Mouse (Mus musculus) MEL (cell line): Measurements from ENCODE around the gene Rac2.

ENCODE experiments used
- CTCF ChIP-seq, 3 experiments: IDR thresholded peaks in 2 of 3; conservative IDR thresholded peaks in 1 of 3; 2 replicates each; pipeline ENCODE4 v1.5.1; 2011 to 2012; ENCODE audit warnings: low read length in 3 of 3, low read depth in 2 of 3, mild to moderate bottlenecking in 2 of 3, improper control_type of control experiment in 1 of 3, inconsistent platforms in 1 of 3, mixed read lengths in 1 of 3, moderate library complexity in 1 of 3; ENCODE audit not compliant: control insufficient read depth in 1 of 3, insufficient read depth in 1 of 3, poor library complexity in 1 of 3, severe bottlenecking in 1 of 3
- E2F4 ChIP-seq: IDR thresholded peaks from 2 replicates; pipeline ENCODE4 v1.6.1; 2011; ENCODE audit warnings: low read depth, low read length, improper control_type of control experiment, borderline replicate concordance
- ELF1 ChIP-seq: IDR thresholded peaks from 2 replicates; pipeline ENCODE4 v1.6.1; 2014; ENCODE audit warnings: low read depth, mild to moderate bottlenecking, inconsistent platforms, low read length, improper control_type of control experiment, moderate library complexity
- EP300 ChIP-seq, 2 experiments: IDR thresholded peaks; 2 replicates each; pipeline ENCODE4 v1.6.1; 2011; ENCODE audit warnings: improper control_type of control experiment in 2 of 2, low read length in 2 of 2, low read depth in 1 of 2, mild to moderate bottlenecking in 1 of 2
- POLR2AphosphoS2 ChIP-seq: IDR thresholded peaks from 2 replicates; pipeline ENCODE4 v1.6.1; 2011; ENCODE audit warnings: low read length, improper control_type of control experiment
- SMC3 ChIP-seq: IDR thresholded peaks from 2 replicates; pipeline ENCODE4 v1.6.1; 2011; ENCODE audit warnings: low read depth, low read length, improper control_type of control experiment

GRCm38 (mm10) chr15:78614536-78614935 lies 42.0 kb upstream of the Rac2 start:
- TF ChIP-seq POLR2AphosphoS2 (no peak), SMC3 (no peak), EP300 (IDR thresholded peaks at IDR 0.05; ENCODE audit: low read depth in 1 of 2, low read length in 2 of 2) (no peak), CTCF (IDR thresholded peaks at IDR 0.05 in 2 of 3, conservative IDR thresholded peaks at IDR 0.05 in 1 of 3; ENCODE audit: control insufficient read depth in 1 of 3, insufficient read depth in 1 of 3, low read depth in 2 of 3, low read length in 3 of 3, poor library complexity in 1 of 3, severe bottlenecking in 1 of 3) (no peak), E2F4 (no peak), ELF1 (no peak)
